Mouse (Mus musculus): ENCODE data around the gene Atg4c. TPM values are rescaled to one million over a fixed set of nuclear protein-coding genes. Genes with fewer than 3 reads are reported as not detected.

Gene Atg4c
- polyA plus RNA-seq, 1 experiment from 2014 or later, result 6.3 TPM

GRCm38 (mm10) chr4:99235203-99235856 is 41.6 kb downstream of the Atg4c start:
- 86% methylated on average over 8 of the region's 8 CpGs for WGBS (ENCODE audit: insufficient replicate concordance)
- Histone ChIP-seq H3K4me2 (no peak overlapping the region), H3K4me1 (no peaks in the 10 kb centered on the region), H3K27ac (no peak overlapping the region), H3K4me3 (no peak overlapping the region), H3K27me3 (replicated peaks) (no peaks in the 10 kb centered on the region), H3K9ac (no peak overlapping the region), H3K36me3 (peaks cover 15% of the 10 kb centered on the region), H3K9me3 (replicated peaks) (no peaks in the 10 kb centered on the region)
- ATAC-seq, result no peak

- Histone ChIP-seq H3K4me1 (no peaks in the 10 kb centered on the region), H3K4me2 (no peak overlapping the region), H3K36me3 (peaks cover 21% of the 10 kb centered on the region), H3K9me3 (replicated peaks) (no peaks in the 10 kb centered on the region), H3K27me3 (replicated peaks) (no peaks in the 10 kb centered on the region), H3K27ac (no peak overlapping the region), H3K9ac (no peak overlapping the region), H3K4me3 (no peak overlapping the region)
- 83% methylated on average over 2 of the region's 2 CpGs for WGBS (ENCODE audit: insufficient replicate concordance)
- ATAC-seq, result no peak
These were observed 44.6 kb downstream of the Atg4c start for GRCm38 (mm10) chr4:99238305-99238704.

- Histone ChIP-seq H3K9me3 (replicated peaks) (no peaks in the 10 kb centered on the region), H3K4me1 (no peaks in the 10 kb centered on the region), H3K9ac (no peak overlapping the region), H3K36me3 (peaks cover 18% of the 10 kb centered on the region), H3K4me2 (no peak overlapping the region), H3K4me3 (no peak overlapping the region), H3K27ac (no peak overlapping the region), H3K27me3 (replicated peaks) (no peaks in the 10 kb centered on the region)
- 45% methylated on average over 5 of the region's 5 CpGs for WGBS (ENCODE audit: insufficient replicate concordance)
- ATAC-seq, result no peak
These were observed 47.9 kb downstream of the Atg4c start for GRCm38 (mm10) chr4:99241674-99242073.

- Histone ChIP-seq H3K27ac (no peak overlapping the region), H3K4me3 (no peak overlapping the region), H3K9ac (no peak overlapping the region), H3K4me2 (no peak overlapping the region), H3K36me3 (0 out of 2 replicates have a peak, but pooled peaks cover 3% of the 10 kb centered on the region), H3K4me1 (0 out of 2 replicates have a peak, but pooled peaks cover 4% of the 10 kb centered on the region), H3K27me3 (replicated peaks) (no peaks in the 10 kb centered on the region), H3K9me3 (replicated peaks) (no peaks in the 10 kb centered on the region)
- no peak for ATAC-seq
- 79% methylated on average over 3 of the region's 3 CpGs for WGBS (ENCODE audit: insufficient replicate concordance)
These were observed 55.6 kb downstream of the Atg4c start for GRCm38 (mm10) chr4:99249358-99249757.

- H3K36me3 ChIP-seq, result 0 out of 2 replicates have a peak, but pooled peaks cover 3% of the 10 kb centered on the region
- H3K4me1 ChIP-seq, result 0 out of 2 replicates have a peak, but pooled peaks cover 4% of the 10 kb centered on the region
- H3K27me3 ChIP-seq (replicated peaks), result no peaks in the 10 kb centered on the region
- H3K27ac ChIP-seq, result no peak overlapping the region
- H3K9me3 ChIP-seq (replicated peaks), result no peaks in the 10 kb centered on the region
- no peak overlapping the region for H3K9ac ChIP-seq
- H3K4me3 ChIP-seq, result no peak overlapping the region
- no peak overlapping the region for H3K4me2 ChIP-seq
- WGBS (ENCODE audit: insufficient replicate concordance), result 82% methylated on average over 8 of the region's 8 CpGs
- no peak for ATAC-seq
These were observed 56.1 kb downstream of the Atg4c start for GRCm38 (mm10) chr4:99249826-99250225.

- no peak overlapping the region for H3K27ac ChIP-seq
- no peak for ATAC-seq
- 0 out of 2 replicates have a peak, but pooled peaks cover 4% of the 10 kb centered on the region for H3K4me1 ChIP-seq
- H3K36me3 ChIP-seq, result 0 out of 2 replicates have a peak, but pooled peaks cover 3% of the 10 kb centered on the region
- no peak overlapping the region for H3K9ac ChIP-seq
- H3K9me3 ChIP-seq (replicated peaks), result no peaks in the 10 kb centered on the region
- no peak overlapping the region for H3K4me3 ChIP-seq
- H3K4me2 ChIP-seq, result no peak overlapping the region
- WGBS (ENCODE audit: insufficient replicate concordance), result 76% methylated on average over 11 of the region's 11 CpGs
- no peaks in the 10 kb centered on the region for H3K27me3 ChIP-seq (replicated peaks)
These were observed 59.2 kb downstream of the Atg4c start for GRCm38 (mm10) chr4:99252957-99253356.

DNA sequence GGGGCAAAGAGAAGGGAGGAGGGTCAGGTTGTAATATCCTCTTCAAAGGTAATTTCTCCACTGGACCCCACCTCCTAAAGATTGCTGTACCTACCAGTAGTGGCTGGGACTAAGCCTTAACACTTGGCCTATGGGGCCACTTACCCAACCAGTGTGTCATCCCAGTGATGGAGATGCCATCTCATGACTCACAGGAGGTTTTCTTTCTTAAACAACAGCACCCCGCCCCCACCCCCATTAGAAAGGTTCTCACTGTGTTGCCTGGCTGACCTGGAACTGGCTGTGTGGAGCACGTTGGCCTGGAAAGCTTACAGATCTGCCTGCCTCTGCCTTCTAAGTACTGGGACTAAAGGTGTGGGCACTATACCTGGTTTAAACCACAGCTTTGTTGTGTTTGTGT is 69.5 kb downstream of the Atg4c start:
- Histone ChIP-seq H3K4me3 (no peak overlapping the region), H3K27me3 (replicated peaks) (no peaks in the 10 kb centered on the region), H3K4me1 (no peaks in the 10 kb centered on the region), H3K9me3 (replicated peaks) (no peaks in the 10 kb centered on the region), H3K4me2 (no peak overlapping the region), H3K27ac (no peak overlapping the region), H3K9ac (no peak overlapping the region), H3K36me3 (no peaks in the 10 kb centered on the region)
- WGBS (ENCODE audit: insufficient replicate concordance), result 60% methylated on average over 2 of the region's 2 CpGs
- no peak for ATAC-seq

GRCm38 (mm10) chr4:99263663-99264062 is 69.9 kb downstream of the Atg4c start:
- H3K27ac ChIP-seq, result no peak overlapping the region
- H3K4me1 ChIP-seq, result no peaks in the 10 kb centered on the region
- no peaks in the 10 kb centered on the region for H3K9me3 ChIP-seq (replicated peaks)
- no peak overlapping the region for H3K9ac ChIP-seq
- no peaks in the 10 kb centered on the region for H3K36me3 ChIP-seq
- 77% methylated on average over 11 of the region's 11 CpGs for WGBS (ENCODE audit: insufficient replicate concordance)
- no peak for ATAC-seq
- no peaks in the 10 kb centered on the region for H3K27me3 ChIP-seq (replicated peaks)
- H3K4me3 ChIP-seq, result no peak overlapping the region
- no peak overlapping the region for H3K4me2 ChIP-seq

- H3K36me3 ChIP-seq, result no peaks in the 10 kb centered on the region
- WGBS (ENCODE audit: insufficient replicate concordance), result 82% methylated on average over 10 of the region's 10 CpGs
- H3K4me3 ChIP-seq, result no peak overlapping the region
- no peak overlapping the region for H3K4me2 ChIP-seq
- H3K4me1 ChIP-seq, result no peaks in the 10 kb centered on the region
- H3K27me3 ChIP-seq (replicated peaks), result no peaks in the 10 kb centered on the region
- no peak overlapping the region for H3K9ac ChIP-seq
- no peak overlapping the region for H3K27ac ChIP-seq
- ATAC-seq, result no peak
- no peaks in the 10 kb centered on the region for H3K9me3 ChIP-seq (replicated peaks)
These were observed 73.2 kb downstream of the Atg4c start for GRCm38 (mm10) chr4:99266843-99267445.

DNA sequence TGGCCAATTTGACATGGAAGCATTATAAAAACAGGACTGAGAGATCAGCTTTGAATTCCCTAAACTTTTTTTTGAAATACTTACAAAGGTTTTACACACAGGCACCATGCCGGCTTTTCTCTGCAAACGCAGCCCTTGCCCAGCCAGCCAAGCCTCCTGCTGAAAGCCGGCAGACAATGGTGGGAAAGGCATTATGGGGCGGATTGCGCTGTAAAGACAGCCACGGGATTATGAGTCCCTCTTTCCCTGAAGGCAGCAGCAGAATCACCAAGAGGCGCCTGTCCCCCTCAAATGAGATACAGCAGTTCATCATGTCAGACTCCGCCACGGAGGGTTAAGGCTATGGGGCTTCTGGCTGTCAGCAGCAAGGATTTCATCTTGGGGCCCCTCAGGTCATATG is 79.1 kb downstream of the Atg4c start:
- WGBS (ENCODE audit: insufficient replicate concordance), result 72% methylated on average over 9 of the region's 9 CpGs
- no peaks in the 10 kb centered on the region for H3K9me3 ChIP-seq (replicated peaks)
- ATAC-seq, result no peak
- no peaks in the 10 kb centered on the region for H3K36me3 ChIP-seq
- no peak overlapping the region for H3K4me3 ChIP-seq
- no peak overlapping the region for H3K27ac ChIP-seq
- H3K4me1 ChIP-seq, result no peaks in the 10 kb centered on the region
- no peak overlapping the region for H3K4me2 ChIP-seq
- H3K9ac ChIP-seq, result no peak overlapping the region
- H3K27me3 ChIP-seq (replicated peaks), result no peaks in the 10 kb centered on the region

DNA sequence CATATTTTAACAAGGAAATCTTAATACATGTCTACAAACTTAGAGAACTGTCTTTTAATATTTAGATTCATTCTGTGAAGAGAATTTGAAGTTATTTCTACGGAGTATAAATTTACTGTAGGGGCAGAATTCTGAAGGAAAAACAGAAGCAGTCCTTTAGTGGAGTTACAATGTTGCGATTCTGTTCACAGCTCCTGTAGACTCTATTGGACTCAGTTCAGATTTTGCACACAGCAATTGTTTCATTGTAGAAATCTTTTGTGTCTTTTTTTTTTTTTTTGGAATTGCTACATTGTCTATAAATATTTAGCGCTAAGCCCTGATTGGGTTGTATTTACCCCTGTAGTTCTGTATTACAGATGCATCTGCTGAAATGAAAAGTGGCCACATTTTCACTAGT is 79.7 kb downstream of the Atg4c start:
- no peaks in the 10 kb centered on the region for H3K36me3 ChIP-seq
- H3K9me3 ChIP-seq (replicated peaks), result no peaks in the 10 kb centered on the region
- no peak for ATAC-seq
- WGBS (ENCODE audit: insufficient replicate concordance), result 81% methylated on average over 3 of the region's 3 CpGs
- no peak overlapping the region for H3K27ac ChIP-seq
- H3K27me3 ChIP-seq (replicated peaks), result no peaks in the 10 kb centered on the region
- no peak overlapping the region for H3K4me3 ChIP-seq
- H3K4me2 ChIP-seq, result no peak overlapping the region
- H3K9ac ChIP-seq, result no peak overlapping the region
- H3K4me1 ChIP-seq, result no peaks in the 10 kb centered on the region

- H3K9me3 ChIP-seq (replicated peaks), result no peaks in the 10 kb centered on the region
- H3K9ac ChIP-seq, result no peak overlapping the region
- H3K4me1 ChIP-seq, result no peaks in the 10 kb centered on the region
- H3K36me3 ChIP-seq, result no peaks in the 10 kb centered on the region
- no peak overlapping the region for H3K4me2 ChIP-seq
- H3K27ac ChIP-seq, result no peak overlapping the region
- H3K27me3 ChIP-seq (replicated peaks), result no peaks in the 10 kb centered on the region
- ATAC-seq, result no peak
- H3K4me3 ChIP-seq, result no peak overlapping the region
- 71% methylated on average over 7 of the region's 7 CpGs for WGBS (ENCODE audit: insufficient replicate concordance)
These were observed 80.2 kb downstream of the Atg4c start for GRCm38 (mm10) chr4:99273979-99274378.
